14 mouse cellular contexts compared by ENCODE assay signal in genomic region chr13:84639087-84640022, GRCm38 (mm10).
DNase-seq lines count a peak whose midpoint lies in the region; ATAC-seq lines count a peak whose summit lies in the region.
"Had no signal": no experiment of that assay in that cellular context is flagged by ENCODE, and none has a peak within 500 bp of the region (broad histone marks: within the 10 kb centered on the region; RNA-seq: fewer than 3 reads in every experiment).

No protein-coding gene starts in this region.

- peaks cover 54% of the 10 kb centered on the region for H3K27me3 ChIP-seq in midbrain, embryonic 10.5 days (ENCODE audit: low read depth, poor library complexity, severe bottlenecking)
- no peaks in the 10 kb centered on the region for H3K27me3 ChIP-seq in midbrain, embryonic 16.5 days (ENCODE audit: control insufficient read depth, insufficient read depth, low read depth, low read length)
- H3K27me3 ChIP-seq in embryonic facial prominence, embryonic 12.5 days: no peaks in the 10 kb centered on the region
- H3K27me3 ChIP-seq in hindbrain, embryonic 12.5 days: no peaks in the 10 kb centered on the region
- no peaks in the 10 kb centered on the region for H3K27me3 ChIP-seq in neural tube, embryonic 14.5 days (ENCODE audit: control insufficient read depth, insufficient read depth, low read length)
- H3K27me3 ChIP-seq: intestine, embryonic 15.5 days; limb, embryonic 13.5 days had no signal

- 37% methylated on average over 6 of the region's 6 CpGs for WGBS in midbrain, embryonic 10.5 days
- 31% methylated on average over 6 of the region's 6 CpGs for WGBS in midbrain, embryonic 16.5 days
- 45% methylated on average over 6 of the region's 6 CpGs for WGBS in embryonic facial prominence, embryonic 12.5 days
- 34% methylated on average over 6 of the region's 6 CpGs for WGBS in hindbrain, embryonic 12.5 days
- WGBS in neural tube, embryonic 14.5 days: 35% methylated on average over 6 of the region's 6 CpGs

- no peak overlapping the region for H3K4me3 ChIP-seq in midbrain, embryonic 10.5 days
- H3K4me3 ChIP-seq in midbrain, embryonic 16.5 days (ENCODE audit: low read depth, low read length): no peak overlapping the region
- H3K4me3 ChIP-seq in embryonic facial prominence, embryonic 12.5 days: no peak overlapping the region
- H3K4me3 ChIP-seq in hindbrain, embryonic 12.5 days: no peak overlapping the region
- no peak overlapping the region for H3K4me3 ChIP-seq in neural tube, embryonic 14.5 days (ENCODE audit: low read depth, low read length)
- H3K4me3 ChIP-seq: intestine, embryonic 15.5 days; limb, embryonic 13.5 days had no signal

- H3K36me3 ChIP-seq in midbrain, embryonic 10.5 days: no peaks in the 10 kb centered on the region
- H3K36me3 ChIP-seq in midbrain, embryonic 16.5 days (ENCODE audit: control insufficient read depth, insufficient read depth, low read length): no peaks in the 10 kb centered on the region
- H3K36me3 ChIP-seq in embryonic facial prominence, embryonic 12.5 days: no peaks in the 10 kb centered on the region
- no peaks in the 10 kb centered on the region for H3K36me3 ChIP-seq in hindbrain, embryonic 12.5 days
- no peaks in the 10 kb centered on the region for H3K36me3 ChIP-seq in neural tube, embryonic 14.5 days (ENCODE audit: control insufficient read depth, insufficient read depth, low read length)
- H3K36me3 ChIP-seq: intestine, embryonic 15.5 days; limb, embryonic 13.5 days had no signal

- H3K4me2 ChIP-seq in midbrain, embryonic 16.5 days (ENCODE audit: low read length): no peak overlapping the region
- H3K4me2 ChIP-seq in embryonic facial prominence, embryonic 12.5 days (replicated peaks): no peak overlapping the region
- no peak overlapping the region for H3K4me2 ChIP-seq in hindbrain, embryonic 12.5 days (replicated peaks)
- H3K4me2 ChIP-seq in neural tube, embryonic 14.5 days (ENCODE audit: low read depth, low read length): no peak overlapping the region
- H3K4me2 ChIP-seq: intestine, embryonic 15.5 days; limb, embryonic 13.5 days had no signal

- H3K4me1 ChIP-seq in midbrain, embryonic 10.5 days: peaks cover 15% of the 10 kb centered on the region
- H3K4me1 ChIP-seq in midbrain, embryonic 16.5 days (ENCODE audit: control insufficient read depth, insufficient read depth, low read length): no peaks in the 10 kb centered on the region
- H3K4me1 ChIP-seq in embryonic facial prominence, embryonic 12.5 days: no peaks in the 10 kb centered on the region
- 0 out of 2 replicates have a peak, but pooled peaks cover 4% of the 10 kb centered on the region for H3K4me1 ChIP-seq in hindbrain, embryonic 12.5 days
- no peaks in the 10 kb centered on the region for H3K4me1 ChIP-seq in neural tube, embryonic 14.5 days (ENCODE audit: control insufficient read depth, insufficient read depth, low read length)
- H3K4me1 ChIP-seq: intestine, embryonic 15.5 days; limb, embryonic 13.5 days had no signal

- peak; percentile 34 for DNase-seq in midbrain, embryonic 10.5 days (ENCODE audit: low spot score)
- no peak for DNase-seq in gastrocnemius, postnatal 10 days
- DNase-seq in frontal cortex, adult 2 months (ENCODE audit: extremely low spot score in 1 of 2, low spot score in 1 of 2): no peak
- DNase-seq: adrenal gland, adult 2 months; cerebellum, adult 9-11 months; kidney, postnatal 10 days had no signal

- no peak overlapping the region for H3K27ac ChIP-seq in midbrain, embryonic 10.5 days (replicated peaks)
- H3K27ac ChIP-seq in midbrain, embryonic 16.5 days (ENCODE audit: low read length): no peak overlapping the region
- H3K27ac ChIP-seq in embryonic facial prominence, embryonic 12.5 days: no peak overlapping the region
- no peak overlapping the region for H3K27ac ChIP-seq in hindbrain, embryonic 12.5 days
- no peak overlapping the region for H3K27ac ChIP-seq in neural tube, embryonic 14.5 days (ENCODE audit: low read depth, low read length)
- H3K27ac ChIP-seq: intestine, embryonic 15.5 days; limb, embryonic 13.5 days; macrophage had no signal

- no peak for ATAC-seq in midbrain, embryonic 16.5 days
- 0 out of 2 replicates have a peak, but pooled peaks have one; percentile 60 for ATAC-seq in embryonic facial prominence, embryonic 12.5 days (ENCODE audit: insufficient number of reproducible peaks, insufficient read depth, low FRiP score, low TSS enrichment)
- ATAC-seq in hindbrain, embryonic 12.5 days (ENCODE audit: low FRiP score): peak; percentile 83; the same call in 1 of the 2 replicates
- peak; percentile 56; the same call in 1 of the 2 replicates for ATAC-seq in neural tube, embryonic 14.5 days (ENCODE audit: low read depth)
- ATAC-seq in megakaryocyte-erythroid progenitor cell, adult 5-6 weeks (replicated peaks; ENCODE audit: low FRiP score, low TSS enrichment, poor library complexity, severe bottlenecking): no peak
- ATAC-seq: intestine, embryonic 15.5 days had no signal

- no peak overlapping the region for H3K9ac ChIP-seq in midbrain, embryonic 16.5 days (ENCODE audit: low read depth, low read length)
- no peak overlapping the region for H3K9ac ChIP-seq in embryonic facial prominence, embryonic 12.5 days
- H3K9ac ChIP-seq in hindbrain, embryonic 12.5 days: no peak overlapping the region
- no peak overlapping the region for H3K9ac ChIP-seq in neural tube, embryonic 14.5 days (replicated peaks; ENCODE audit: low read depth, low read length)
- H3K9ac ChIP-seq: intestine, embryonic 15.5 days; limb, embryonic 13.5 days had no signal

- H3K9me3 ChIP-seq in midbrain, embryonic 10.5 days (replicated peaks): no peaks in the 10 kb centered on the region
- H3K9me3 ChIP-seq in midbrain, embryonic 16.5 days (replicated peaks; ENCODE audit: control insufficient read depth, low read length, poor library complexity, severe bottlenecking): 0 out of 2 replicates have a peak, but pooled peaks cover 2% of the 10 kb centered on the region
- H3K9me3 ChIP-seq in embryonic facial prominence, embryonic 12.5 days: no peaks in the 10 kb centered on the region
- H3K9me3 ChIP-seq in hindbrain, embryonic 12.5 days (replicated peaks): peaks cover 7% of the 10 kb centered on the region; the same call in 1 of the 2 replicates
- no peaks in the 10 kb centered on the region for H3K9me3 ChIP-seq in neural tube, embryonic 14.5 days (ENCODE audit: control insufficient read depth, low read length)
- H3K9me3 ChIP-seq: intestine, embryonic 15.5 days; limb, embryonic 13.5 days had no signal

Comparison
In these comparisons a context has a peak if more than half of its experiments do, and no peak if none do; other contexts are left out.
1. ATAC-seq: peak in embryonic facial prominence, embryonic 12.5 days (single experiment), hindbrain, embryonic 12.5 days (single experiment) and neural tube, embryonic 14.5 days (single experiment); none in midbrain, embryonic 16.5 days (single experiment) and megakaryocyte-erythroid progenitor cell, adult 5-6 weeks (single experiment).